Mouse (Mus musculus): ENCODE measurements around the gene Axin2. TPM values are rescaled to one million over a fixed set of nuclear protein-coding genes. Genes with fewer than 3 reads are reported as not detected.

The Axin2 gene
- polyA plus RNA-seq, 1 experiment: 16.5 TPM

DNA sequence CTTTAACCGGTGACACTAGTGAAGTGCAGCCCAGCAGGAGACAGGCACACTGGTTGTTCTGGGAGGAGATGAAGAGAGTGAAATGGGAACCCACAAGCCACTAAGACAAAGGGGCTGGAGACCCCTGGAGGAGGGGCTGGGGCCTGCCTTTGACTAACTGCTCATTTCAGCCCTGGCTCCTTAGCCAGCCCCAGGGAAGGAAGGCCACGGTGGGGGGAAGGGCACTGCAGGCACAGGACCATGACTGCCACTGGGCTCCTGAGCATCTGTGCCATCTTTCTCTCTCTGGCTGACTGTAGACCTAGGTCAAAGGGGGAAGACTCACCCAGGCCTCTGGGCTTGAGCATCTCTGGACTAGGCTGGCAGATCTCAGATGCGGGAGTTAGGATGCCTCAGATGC, 10.5 kb downstream of the Axin2 start:
- Histone ChIP-seq H3K27me3 (ENCODE audit: control insufficient read depth, insufficient read depth, low read length) (no peaks in the 10 kb centered on the region), H3K4me1 (replicated peaks; ENCODE audit: control insufficient read depth, insufficient read depth, low read length) (peaks cover 3% of the 10 kb centered on the region), H3K4me3 (ENCODE audit: control insufficient read depth, insufficient read depth, low read length) (no peak overlapping the region), H3K36me3 (ENCODE audit: control insufficient read depth, insufficient read depth, low read length) (peaks cover 27% of the 10 kb centered on the region), H3K27ac (ENCODE audit: control insufficient read depth, insufficient read depth, low read length) (no peak overlapping the region)
- no peak for DNase-seq
- WGBS: 84% methylated on average over 3 of the region's 3 CpGs
- TF ChIP-seq CTCF (IDR thresholded peaks at IDR 0.05; ENCODE audit: borderline replicate concordance, control insufficient read depth, extremely low read depth, insufficient read depth, low read length, poor library complexity): no peak
- TF ChIP-seq POLR2A (IDR thresholded peaks at IDR 0.05; ENCODE audit: control insufficient read depth, extremely low read depth, insufficient read depth, low read length, poor library complexity): no peak

DNA sequence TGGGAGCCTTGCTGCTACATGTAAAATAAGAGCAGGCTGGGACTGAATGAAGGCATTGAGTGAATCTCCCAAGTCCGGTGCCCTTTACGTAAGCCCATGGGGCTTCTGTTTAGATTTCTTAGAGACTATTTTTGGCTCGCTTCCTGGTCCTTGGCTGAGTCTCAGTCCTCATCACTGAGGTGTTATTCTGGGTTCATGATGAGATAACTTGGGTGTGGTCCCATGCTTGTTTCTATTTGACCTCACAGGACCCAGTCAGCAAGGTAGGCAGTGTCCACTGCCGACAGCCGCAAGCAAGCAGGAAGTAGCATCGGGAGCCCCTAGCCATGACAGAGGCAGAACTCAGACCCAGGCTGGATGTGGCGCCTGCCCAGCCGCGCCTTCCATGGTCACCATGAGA, 13.7 kb downstream of the Axin2 start:
- Histone ChIP-seq H3K36me3 (ENCODE audit: control insufficient read depth, insufficient read depth, low read length) (peaks cover 27% of the 10 kb centered on the region), H3K27ac (ENCODE audit: control insufficient read depth, insufficient read depth, low read length) (no peak overlapping the region), H3K4me3 (ENCODE audit: control insufficient read depth, insufficient read depth, low read length) (no peak overlapping the region), H3K4me1 (replicated peaks; ENCODE audit: control insufficient read depth, insufficient read depth, low read length) (no peaks in the 10 kb centered on the region), H3K27me3 (ENCODE audit: control insufficient read depth, insufficient read depth, low read length) (no peaks in the 10 kb centered on the region)
- TF ChIP-seq POLR2A (IDR thresholded peaks at IDR 0.05; ENCODE audit: control insufficient read depth, extremely low read depth, insufficient read depth, low read length, poor library complexity): no peak
- TF ChIP-seq CTCF (IDR thresholded peaks at IDR 0.05; ENCODE audit: borderline replicate concordance, control insufficient read depth, extremely low read depth, insufficient read depth, low read length, poor library complexity): no peak
- WGBS: 95% methylated on average over 9 of the region's 9 CpGs
- no peak for DNase-seq

DNA sequence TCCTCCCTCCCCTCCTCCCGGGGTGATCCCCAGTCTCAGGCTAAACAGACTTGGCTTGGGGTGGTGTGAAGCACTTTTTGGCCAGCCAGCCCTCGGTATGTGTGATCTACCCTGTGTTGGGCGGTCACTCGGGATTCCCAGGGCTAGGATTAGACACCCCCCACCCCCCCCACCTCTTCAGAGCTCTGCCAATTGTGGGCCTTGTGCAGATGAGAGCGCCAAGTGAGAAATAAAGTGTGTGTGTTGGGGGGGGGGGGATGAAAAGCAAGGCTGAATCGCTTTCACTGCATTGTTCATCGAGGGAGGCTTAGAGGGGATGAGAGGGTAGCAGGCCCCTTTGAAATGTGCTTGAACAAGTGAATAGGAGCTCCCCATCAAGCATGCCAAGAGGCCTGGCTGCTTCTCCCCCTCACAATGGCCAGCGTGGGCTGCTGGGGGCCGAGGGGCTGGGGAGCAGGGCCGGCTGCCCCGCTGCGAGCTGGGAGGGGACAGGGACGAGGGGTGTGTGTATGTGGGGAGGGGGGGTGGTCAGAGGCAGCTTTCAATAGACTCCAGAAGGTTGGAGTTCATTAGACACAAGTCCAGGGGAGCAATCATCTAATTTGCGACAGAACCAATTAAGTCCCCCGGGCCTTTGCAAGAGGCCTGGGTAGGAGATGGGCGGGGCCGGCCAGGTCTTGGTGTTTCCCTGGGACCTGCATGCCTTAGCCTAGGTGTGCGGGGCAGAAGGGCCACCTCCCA, 15.1 kb downstream of the Axin2 start:
- 97% methylated on average over 18 of the region's 18 CpGs for WGBS
- H3K4me3 ChIP-seq (ENCODE audit: control insufficient read depth, insufficient read depth, low read length): no peak overlapping the region
- H3K27ac ChIP-seq (ENCODE audit: control insufficient read depth, insufficient read depth, low read length): no peak overlapping the region
- TF ChIP-seq POLR2A (IDR thresholded peaks at IDR 0.05; ENCODE audit: control insufficient read depth, extremely low read depth, insufficient read depth, low read length, poor library complexity): no peak
- H3K27me3 ChIP-seq (ENCODE audit: control insufficient read depth, insufficient read depth, low read length): no peaks in the 10 kb centered on the region
- H3K36me3 ChIP-seq (ENCODE audit: control insufficient read depth, insufficient read depth, low read length): peaks cover 36% of the 10 kb centered on the region
- H3K4me1 ChIP-seq (replicated peaks; ENCODE audit: control insufficient read depth, insufficient read depth, low read length): no peaks in the 10 kb centered on the region
- no peak for DNase-seq

DNA sequence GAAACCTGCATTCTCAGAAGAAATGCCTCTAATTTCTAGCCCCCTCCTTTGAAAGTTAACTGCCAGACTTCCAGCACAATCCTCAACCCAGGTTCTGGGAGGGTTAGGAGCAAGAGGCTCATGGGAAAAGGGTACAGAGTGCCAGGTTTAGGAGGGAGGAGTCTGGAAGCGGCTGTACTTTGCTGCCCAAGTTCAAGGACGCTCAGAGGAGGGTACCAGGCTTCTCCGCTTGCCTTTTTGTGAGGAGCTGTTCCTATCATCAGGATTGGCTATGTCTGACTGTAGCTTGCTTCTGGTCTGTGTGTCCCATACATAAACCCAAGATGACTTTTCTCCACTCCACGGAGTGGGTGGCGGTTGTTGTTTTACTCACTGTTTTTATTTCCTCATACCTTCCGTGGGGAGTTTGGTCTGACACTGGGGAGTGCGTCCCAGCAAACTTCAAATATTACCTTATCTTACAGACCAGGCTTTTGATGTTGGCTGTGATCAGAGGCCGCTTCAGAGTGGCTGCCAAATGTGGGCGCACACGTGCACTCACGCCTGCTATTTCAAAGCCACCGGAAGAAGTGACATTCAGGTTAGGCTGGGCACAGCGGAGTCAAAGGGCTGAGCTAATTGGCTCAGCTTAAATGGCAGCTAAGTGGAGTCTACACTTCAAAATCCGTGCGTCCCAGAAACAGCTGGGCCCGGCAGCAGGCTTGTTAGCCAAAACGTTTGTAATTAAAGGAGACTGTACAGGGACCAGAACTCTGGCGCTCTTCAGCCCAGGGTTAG, 16.1 kb downstream of the Axin2 start:
- Histone ChIP-seq H3K36me3 (ENCODE audit: control insufficient read depth, insufficient read depth, low read length) (peaks cover 36% of the 10 kb centered on the region), H3K4me3 (ENCODE audit: control insufficient read depth, insufficient read depth, low read length) (no peak overlapping the region), H3K4me1 (replicated peaks; ENCODE audit: control insufficient read depth, insufficient read depth, low read length) (no peaks in the 10 kb centered on the region), H3K27me3 (ENCODE audit: control insufficient read depth, insufficient read depth, low read length) (no peaks in the 10 kb centered on the region), H3K27ac (ENCODE audit: control insufficient read depth, insufficient read depth, low read length) (no peak overlapping the region)
- TF ChIP-seq POLR2A (IDR thresholded peaks at IDR 0.05; ENCODE audit: control insufficient read depth, extremely low read depth, insufficient read depth, low read length, poor library complexity) (no peak), CTCF (IDR thresholded peaks at IDR 0.05; ENCODE audit: borderline replicate concordance, control insufficient read depth, extremely low read depth, insufficient read depth, low read length, poor library complexity) (no peak)
- WGBS: 83% methylated on average over 18 of the region's 18 CpGs
- DNase-seq: no peak

DNA sequence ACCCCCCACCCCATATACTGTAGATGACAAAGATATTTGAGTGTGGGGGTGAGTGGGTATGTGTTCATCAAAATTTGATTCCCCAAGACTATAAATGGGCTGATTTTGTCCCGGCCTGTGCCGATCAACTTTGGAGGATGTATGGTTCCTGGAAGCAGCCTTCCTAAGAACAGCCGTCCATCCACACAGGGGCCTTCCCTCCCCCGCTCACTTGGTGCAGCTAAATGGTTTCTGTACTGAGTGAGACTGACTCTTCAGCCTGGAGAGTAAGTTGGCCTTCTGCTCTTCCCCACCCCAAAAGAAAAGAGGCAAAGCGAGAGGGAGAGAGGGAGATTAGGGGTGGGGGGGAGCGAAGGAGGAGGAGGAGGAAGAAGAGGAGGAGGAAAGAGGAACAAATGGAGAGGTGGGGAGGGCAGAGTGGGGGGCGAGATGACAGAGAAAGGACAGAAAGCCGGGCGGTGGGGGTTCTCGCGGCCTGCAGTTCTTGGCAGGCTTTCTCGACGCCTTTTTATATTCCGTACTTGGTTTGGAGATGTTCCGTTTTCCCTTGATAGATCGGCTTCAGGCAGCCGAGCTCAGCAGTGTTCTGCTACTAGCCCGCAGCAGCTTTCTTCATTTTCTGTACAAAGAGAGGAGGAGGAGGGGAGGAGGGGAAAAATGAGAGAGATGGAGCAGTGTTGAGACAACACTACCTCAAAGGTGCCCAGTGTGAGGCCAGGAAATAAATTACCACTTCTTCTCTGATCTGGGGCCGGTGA, 20.7 kb downstream of the Axin2 start:
- Histone ChIP-seq H3K4me1 (replicated peaks; ENCODE audit: control insufficient read depth, insufficient read depth, low read length) (no peaks in the 10 kb centered on the region), H3K4me3 (ENCODE audit: control insufficient read depth, insufficient read depth, low read length) (no peak overlapping the region), H3K27ac (ENCODE audit: control insufficient read depth, insufficient read depth, low read length) (no peak overlapping the region), H3K27me3 (ENCODE audit: control insufficient read depth, insufficient read depth, low read length) (no peaks in the 10 kb centered on the region), H3K36me3 (ENCODE audit: control insufficient read depth, insufficient read depth, low read length) (peaks cover 39% of the 10 kb centered on the region)
- TF ChIP-seq CTCF (IDR thresholded peaks at IDR 0.05; ENCODE audit: borderline replicate concordance, control insufficient read depth, extremely low read depth, insufficient read depth, low read length, poor library complexity) (no peak), POLR2A (IDR thresholded peaks at IDR 0.05; ENCODE audit: control insufficient read depth, extremely low read depth, insufficient read depth, low read length, poor library complexity) (no peak)
- no peak for DNase-seq
- WGBS: 86% methylated on average over 19 of the region's 19 CpGs

DNA sequence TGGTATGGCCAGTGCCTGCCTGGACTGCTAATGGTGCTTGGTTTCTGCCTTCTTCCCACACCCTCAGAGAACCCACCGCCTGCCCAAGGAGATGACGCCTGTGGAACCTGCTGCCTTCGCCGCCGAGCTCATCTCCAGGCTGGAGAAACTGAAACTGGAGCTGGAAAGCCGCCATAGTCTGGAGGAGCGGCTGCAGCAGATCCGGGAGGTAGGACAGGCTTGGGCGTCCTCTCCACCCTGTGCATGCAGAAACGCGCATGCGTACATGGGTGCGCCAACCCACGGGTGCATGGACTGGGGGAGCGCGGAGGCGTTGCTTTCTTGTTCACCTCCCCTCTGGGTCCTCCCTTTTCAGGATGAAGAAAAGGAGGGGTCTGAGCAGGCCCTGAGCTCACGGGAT, 21.7 kb downstream of the Axin2 start:
- no peak for TF ChIP-seq POLR2A (IDR thresholded peaks at IDR 0.05; ENCODE audit: control insufficient read depth, extremely low read depth, insufficient read depth, low read length, poor library complexity)
- no peak for TF ChIP-seq CTCF (IDR thresholded peaks at IDR 0.05; ENCODE audit: borderline replicate concordance, control insufficient read depth, extremely low read depth, insufficient read depth, low read length, poor library complexity)
- H3K4me1 ChIP-seq (replicated peaks; ENCODE audit: control insufficient read depth, insufficient read depth, low read length): no peaks in the 10 kb centered on the region
- H3K27ac ChIP-seq (ENCODE audit: control insufficient read depth, insufficient read depth, low read length): no peak overlapping the region
- H3K36me3 ChIP-seq (ENCODE audit: control insufficient read depth, insufficient read depth, low read length): peaks cover 44% of the 10 kb centered on the region
- no peaks in the 10 kb centered on the region for H3K27me3 ChIP-seq (ENCODE audit: control insufficient read depth, insufficient read depth, low read length)
- 95% methylated on average over 18 of the region's 18 CpGs for WGBS
- no peak overlapping the region for H3K4me3 ChIP-seq (ENCODE audit: control insufficient read depth, insufficient read depth, low read length)
- DNase-seq: no peak

Measured in thymus, adult 2 months (tissue).